Mouse (Mus musculus): ENCODE results near the gene Polm.

Polm gene

GRCm38 (mm10) chr11:5837251-5838246 lies at the start of gene Polm:
Polm (minus strand) TSS chr11:5838016.
- DNase-seq = peak; percentile 99

DNA sequence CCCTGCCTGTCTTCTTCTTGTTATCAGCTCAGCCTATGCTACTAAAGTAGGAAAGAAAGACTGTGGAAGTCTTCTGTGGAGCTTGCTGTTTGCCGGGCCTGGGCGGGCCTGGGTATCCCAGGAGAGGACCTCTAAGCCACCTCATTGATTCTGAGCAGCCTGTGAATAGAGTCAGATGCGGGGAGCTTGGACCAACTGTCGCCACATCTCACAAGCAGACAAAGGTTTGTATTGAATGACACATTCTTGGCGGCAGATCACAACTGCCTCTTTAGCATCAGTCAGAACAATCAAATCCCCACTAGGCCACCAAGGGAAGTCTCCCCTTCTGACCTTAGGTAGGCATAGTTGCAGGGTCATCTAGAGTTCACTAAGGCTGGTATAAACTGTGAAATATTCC lies 49.4 kb upstream of the Polm start:
- DNase-seq = no peak

DNA sequence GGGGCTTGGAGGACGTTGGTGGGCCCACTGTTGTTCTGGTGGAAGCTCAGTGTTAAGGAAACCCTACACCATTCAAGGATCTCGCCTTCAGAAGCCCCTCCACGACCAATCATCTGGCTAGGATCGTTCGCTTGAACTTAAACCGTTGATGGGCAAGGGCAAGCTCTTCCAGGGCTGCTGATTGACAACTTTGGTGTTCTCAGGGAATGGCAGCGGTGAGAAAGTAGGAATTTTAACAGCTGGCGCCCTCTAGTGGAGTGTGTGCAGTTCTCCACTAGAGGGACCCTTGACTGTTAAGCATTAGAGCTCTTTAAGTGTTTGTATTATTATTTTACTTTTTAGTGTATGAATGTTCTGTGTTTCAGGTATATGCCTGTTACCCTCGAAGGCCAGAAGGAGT lies 48.4 kb upstream of the Polm start:
- DNase-seq = no peak

GRCm38 (mm10) chr11:5882518-5882917 lies 44.7 kb upstream of the Polm start:
- no peak for DNase-seq

DNA sequence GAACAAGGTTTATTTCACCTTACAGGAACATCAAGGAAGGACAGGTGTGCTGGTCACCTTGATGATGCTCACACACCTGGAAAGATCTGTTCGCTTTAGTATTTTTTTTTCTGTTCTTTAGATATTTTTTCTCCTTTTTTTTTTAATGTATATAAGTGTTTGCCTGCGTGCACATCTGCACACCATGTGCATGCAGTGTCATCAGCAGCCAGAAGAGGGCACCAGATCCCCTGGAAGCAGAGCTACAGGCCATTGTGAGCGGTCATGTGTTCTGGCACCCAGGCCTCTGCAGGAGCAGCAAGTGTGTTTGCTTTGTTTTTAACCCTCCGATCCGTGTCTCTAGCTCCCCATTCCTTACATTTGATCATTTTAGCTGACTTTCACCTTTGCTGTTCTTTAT lies 42.1 kb upstream of the Polm start:
- DNase-seq = no peak

DNA sequence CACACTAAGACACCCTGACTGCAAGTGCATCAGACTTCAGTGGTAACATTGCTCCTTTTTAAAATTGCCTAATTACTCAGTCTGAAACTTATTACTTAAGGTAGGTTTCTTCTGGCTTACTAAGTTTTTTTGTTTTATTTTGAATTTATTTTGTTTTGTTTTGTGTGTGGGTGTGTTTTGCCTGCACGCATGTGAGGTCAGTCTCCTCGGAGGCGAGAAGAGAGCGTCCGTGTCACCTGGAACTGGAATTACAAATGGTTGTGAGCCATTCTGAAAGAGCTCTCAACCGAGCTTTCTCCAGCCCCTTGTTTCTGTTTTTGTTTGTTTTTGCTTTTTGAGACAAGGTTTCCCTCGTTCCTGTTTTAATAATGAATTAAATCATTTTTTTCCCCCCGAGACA lies 40.8 kb upstream of the Polm start:
- no peak for DNase-seq

GRCm38 (mm10) chr11:5877921-5878526 lies 40.2 kb upstream of the Polm start, which contains the start of gene Pold2:
Pold2 (minus strand) TSS chr11:5878292.
- DNase-seq = peak; percentile 100

DNA sequence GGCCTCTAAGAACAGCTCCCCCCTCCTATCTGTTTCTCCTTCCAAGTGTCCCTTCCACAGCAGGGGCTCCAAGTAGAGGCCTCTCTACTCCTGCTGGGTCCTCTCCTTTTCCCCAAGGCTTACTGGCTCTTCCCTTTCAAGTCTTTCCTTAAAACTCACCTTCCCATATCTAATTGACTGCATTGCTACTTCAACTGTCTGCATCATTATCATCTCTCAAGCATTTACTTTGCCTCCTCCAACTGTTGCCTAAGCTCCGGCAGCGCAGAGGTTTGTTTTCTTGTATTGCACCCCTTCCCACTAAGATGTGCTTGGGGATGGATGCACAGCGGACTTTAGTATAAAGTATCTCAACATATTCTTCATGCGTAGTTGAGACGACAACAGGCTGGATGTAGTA lies 39.6 kb upstream of the Polm start:
- DNase-seq = no peak

- no peak for DNase-seq
Measured at GRCm38 (mm10) chr11:5873192-5873591, 35.4 kb upstream of the Polm start.

DNA sequence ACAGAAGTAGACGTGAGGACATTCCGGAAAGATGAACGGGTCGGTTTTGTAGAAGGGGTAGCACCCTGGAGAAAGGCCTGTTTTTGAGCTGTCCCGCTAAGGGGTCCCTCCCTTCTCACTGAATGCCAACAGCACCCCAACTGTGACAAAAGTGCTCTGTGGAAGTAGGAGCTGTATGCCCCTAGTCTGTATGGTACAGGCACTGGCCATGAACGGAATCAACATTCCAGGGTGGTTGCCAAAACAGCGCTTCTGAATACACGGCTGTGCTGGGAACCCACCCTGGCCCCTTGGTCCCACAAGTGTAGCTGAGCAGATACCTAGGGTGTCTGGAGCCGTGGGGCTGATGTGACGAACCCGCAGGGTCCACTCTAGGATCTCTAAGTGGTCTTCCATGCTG lies 34.9 kb upstream of the Polm start:
- DNase-seq = no peak

GRCm38 (mm10) chr11:5870069-5870468 lies 32.3 kb upstream of the Polm start:
- no peak for DNase-seq

DNA sequence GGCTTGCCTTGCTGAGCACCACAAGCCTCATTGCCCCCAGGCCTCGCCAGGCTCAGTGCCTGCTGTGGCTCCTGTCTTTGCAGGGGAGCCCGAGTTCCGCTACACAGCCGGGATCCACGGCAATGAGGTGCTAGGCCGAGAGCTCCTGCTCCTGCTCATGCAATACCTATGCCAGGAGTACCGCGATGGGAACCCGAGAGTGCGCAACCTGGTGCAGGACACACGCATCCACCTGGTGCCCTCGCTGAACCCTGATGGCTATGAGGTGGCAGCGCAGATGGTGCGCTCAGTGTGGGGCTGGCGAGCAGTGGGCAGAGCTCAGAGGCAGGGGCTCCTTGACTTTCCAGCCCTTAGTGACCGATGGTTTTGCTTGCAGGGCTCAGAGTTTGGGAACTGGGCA lies 31.5 kb upstream of the Polm start:
- DNase-seq = no peak

DNA sequence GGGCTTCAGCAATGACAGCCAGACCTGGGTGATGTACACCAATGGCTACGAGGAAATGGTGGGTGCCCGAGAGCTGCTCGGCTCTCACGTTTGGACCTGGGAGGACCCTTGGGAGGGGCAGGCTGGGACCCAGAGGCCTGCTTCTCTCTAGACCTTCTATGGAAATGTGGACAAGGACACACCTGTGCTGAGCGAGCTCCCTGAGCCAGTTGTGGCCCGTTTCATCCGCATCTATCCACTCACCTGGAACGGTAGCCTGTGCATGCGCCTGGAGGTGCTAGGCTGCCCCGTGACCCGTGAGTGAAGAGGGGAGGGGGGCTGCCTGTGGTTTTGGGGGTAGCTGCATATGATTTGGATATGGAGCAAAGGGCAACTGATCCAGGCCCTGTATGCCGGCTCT lies 30.5 kb upstream of the Polm start:
- DNase-seq = peak; percentile 90

DNA sequence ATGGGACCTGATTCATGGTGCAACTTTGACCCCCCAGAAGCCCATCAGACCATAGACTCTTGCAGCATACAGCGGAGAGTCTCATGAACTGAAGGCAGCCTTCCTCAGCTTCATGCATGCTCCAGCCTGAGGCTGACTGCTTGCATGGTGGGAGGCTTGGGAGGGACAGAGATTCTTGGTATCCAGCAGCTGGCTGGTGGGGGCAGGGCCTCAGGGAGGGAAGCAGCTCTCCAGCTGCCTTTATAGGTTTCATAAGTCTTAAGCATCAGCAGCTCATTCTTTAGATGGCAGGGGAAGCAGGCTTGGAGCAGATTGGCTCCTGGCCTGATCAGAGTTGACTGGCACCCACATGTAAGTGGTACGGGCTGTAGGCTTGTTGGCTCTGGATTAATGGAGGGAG lies 29.4 kb upstream of the Polm start:
- no peak for DNase-seq

- peak; percentile 93 for DNase-seq
Measured at GRCm38 (mm10) chr11:5862394-5863105, 24.7 kb upstream of the Polm start.

DNA sequence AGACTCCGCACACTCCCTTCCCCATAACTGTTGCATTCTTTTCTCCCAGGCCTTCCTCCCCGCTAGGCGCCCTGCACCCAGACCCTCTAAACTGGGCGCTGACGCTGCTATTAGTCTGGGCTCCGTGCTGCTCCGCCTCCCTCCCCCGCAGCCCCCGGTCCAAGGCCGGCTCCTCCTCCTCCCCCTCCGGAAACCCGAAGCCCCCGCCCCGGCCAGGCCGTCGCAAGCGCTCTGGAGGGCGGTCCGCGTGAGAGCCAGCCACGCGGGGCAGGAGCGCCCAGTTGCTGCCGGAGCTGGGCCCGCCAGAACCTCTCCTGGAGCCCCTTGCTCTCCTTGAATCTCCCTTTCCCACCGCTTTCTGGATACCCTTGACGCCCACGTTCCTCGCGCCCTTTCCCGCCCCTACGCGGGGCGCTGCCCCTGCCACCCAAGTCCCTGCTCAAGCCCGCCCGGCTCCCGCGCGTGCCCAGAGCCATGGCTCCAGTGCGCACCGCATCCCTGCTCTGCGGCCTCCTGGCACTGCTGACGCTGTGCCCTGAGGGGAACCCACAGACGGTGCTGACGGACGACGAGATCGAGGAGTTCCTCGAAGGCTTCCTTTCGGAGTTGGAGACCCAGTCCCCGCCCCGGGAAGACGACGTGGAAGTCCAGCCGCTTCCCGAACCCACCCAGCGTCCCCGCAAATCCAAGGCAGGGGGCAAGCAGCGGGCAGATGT lies 24.0 kb upstream of the Polm start, which contains the start of gene Aebp1:
TSS of gene Aebp1 (plus strand) at position 270 of the 716 bp plus-strand sequence.
- DNase-seq = peak; percentile 97

DNA sequence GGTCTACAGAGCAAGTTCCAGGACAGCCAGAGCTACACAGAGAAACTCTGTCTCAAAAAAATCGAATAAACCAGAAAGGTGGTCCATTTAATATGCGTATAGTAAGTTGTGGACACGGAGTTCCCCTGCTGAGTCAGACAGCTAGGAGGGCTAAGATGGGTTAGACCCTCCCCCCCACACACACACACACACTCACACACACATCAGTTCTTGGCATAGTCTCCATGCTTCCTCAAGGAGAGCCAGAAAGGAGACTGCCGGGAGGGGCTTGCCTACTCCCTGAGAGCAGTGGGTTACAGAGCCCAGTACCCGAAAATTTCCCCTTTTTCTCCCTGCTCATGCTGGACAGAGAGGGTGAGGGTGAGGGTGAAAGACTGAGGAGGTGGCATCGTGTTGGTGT lies 22.8 kb upstream of the Polm start:
- DNase-seq = no peak

DNA sequence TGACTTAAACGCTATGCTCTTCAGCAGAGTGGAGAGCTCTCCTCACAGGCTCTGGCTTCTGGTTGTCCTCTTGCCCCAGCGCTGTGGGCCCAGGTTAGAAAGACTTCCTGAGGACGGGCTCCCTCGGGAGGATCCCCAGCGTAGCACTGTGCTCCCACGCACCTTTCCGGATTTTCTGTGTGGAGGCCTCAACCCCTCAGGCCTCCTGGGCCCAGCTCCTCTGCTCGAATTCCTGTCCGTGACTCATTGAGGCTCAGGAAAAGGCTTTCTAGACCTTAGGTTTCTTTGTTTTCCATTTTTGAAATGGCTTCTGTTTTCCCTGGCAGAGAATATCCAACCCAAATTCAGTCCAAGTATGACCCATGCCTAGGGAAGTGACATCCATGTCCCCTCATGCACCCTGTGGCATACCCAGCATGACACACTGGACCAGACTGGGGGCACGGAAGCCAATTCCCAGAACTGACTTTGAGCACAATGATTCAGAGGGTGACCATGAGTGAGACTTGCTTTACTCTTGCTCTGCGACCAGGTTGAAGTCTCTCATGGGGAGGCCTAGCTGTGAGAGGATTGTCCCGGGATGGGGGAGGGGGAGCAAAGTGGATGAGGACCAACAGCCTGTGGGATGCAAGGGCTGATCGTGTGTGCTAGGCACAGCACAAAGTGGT lies 22.2 kb upstream of the Polm start:
- peak; percentile 89 for DNase-seq

DNA sequence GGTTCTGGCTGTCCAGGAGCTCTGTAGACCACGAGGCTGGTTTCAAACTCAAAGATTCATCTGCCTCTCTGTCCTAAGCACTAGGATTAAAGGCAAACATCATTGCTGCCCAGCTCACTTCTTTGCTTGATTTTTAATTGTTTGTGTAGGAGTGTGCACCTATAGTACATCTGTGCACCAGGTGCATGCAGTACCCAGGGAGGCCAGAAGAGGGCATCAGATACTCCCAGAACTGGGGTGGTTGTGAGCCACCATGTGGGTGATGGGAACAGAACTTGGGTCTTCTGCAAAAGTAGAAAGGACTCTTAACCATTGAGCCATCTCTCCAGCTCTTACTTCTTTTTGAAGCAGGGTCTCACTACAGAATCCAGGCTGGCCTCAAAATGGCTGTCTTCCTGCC lies 20.9 kb upstream of the Polm start:
- no peak for DNase-seq

- DNase-seq = peak; percentile 91
Measured at GRCm38 (mm10) chr11:5856479-5857130, 18.8 kb upstream of the Polm start.

DNA sequence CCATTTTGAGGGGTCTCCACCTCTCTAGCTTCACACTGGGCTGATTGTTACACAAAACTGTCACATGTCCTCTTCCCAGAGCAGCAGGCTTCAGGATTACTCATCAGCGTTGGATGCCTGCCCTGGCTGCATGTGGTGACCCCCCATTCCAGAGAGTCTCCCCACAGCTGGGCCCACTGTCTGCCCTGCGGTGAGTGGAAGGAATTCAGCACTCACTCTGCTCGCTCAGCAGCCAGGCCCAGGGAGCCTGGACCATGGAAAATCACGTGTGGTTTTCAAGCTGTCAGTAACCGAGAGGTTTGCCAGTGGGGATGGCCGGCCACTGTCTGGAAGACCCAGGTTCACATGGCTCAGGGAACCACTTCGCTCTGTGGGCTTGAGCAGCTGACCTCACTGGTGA lies 18.1 kb upstream of the Polm start:
- peak; percentile 98 for DNase-seq

DNA sequence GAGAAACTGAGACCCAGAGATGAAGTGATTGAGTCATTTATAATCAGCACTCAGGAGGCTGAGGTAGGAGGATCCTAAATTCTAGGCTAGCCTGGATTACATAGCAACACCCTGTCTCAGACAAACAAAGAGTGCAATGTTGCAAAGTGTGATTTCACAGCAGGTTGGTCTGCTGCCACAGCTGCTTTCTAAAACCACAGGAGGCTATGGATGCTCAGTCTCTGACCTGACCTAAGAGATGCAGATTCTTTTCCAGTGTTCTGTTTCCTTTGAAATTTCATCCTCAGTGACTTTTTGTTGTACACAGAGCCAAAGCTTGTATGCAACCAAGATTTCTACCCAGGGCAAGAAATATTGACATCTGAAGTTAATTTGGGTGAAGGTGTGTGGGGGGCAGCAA lies 17.7 kb upstream of the Polm start:
- DNase-seq = peak; percentile 89

Measured in heart, adult 11 months (tissue).